Mouse (Mus musculus) kidney, postnatal 25 days (tissue): ENCODE results near the gene Cldn14.
A peak's percentile ranks its signal among the peaks of the same experiment; 100 is the strongest.
"Not testable (repeated sequence)": the region's sequence is repeated elsewhere in the genome, so short reads cannot be mapped to it uniquely, and the experiment has no call there.

Source experiments
- DNase-seq, 2 experiments: peaks; one replicate each; pipeline ENCODE4 v3.0.0; 2021; ENCODE audit warnings: mixed read lengths in 2 of 2

Gene Cldn14

DNA sequence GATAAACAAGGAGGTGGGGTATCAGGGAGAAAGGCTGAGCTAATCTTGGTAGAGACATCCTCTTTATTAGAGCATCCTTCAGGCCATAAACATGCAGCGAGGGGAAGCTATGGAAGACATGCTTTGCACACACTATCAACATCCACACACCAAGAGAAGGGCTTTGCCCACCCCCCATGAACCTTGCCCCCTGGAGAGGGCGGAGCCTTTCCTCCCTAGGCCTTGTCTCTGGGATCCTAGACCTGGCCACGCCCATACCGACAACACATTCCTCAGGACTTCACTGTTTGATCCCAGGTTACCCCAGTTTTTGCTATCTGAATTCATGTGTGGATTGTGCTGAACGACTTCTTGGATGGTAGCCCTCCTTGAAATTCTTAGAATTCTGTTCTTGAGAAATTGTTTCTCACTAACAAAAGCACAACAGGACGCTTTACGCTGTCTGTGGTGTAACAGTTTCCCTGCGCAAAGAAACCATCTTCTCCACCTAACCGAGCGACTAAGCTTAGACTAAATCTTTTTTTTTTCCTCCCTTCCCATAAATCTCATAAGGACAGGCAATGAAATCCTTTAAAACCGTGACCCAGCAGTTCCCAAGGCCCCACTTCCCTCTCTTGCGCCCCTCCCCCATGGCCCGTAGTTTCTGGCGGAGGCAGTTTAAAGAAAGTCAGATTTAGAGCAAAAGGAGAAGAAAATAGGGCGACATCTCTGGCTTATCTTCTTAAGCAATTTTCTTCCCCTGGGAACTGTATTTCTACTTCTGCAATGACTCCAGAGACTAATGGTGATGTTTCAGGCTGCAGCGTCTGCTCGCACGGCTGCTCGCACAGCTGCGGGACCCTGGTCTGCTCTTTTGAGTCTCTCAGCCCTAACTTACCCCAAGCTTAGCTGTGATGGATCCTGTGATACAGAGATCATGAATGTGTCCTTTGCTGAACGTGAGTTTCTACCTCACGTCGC is 1.7 kb downstream of the Cldn14 start:
- peak in 1 of 2 experiments; percentile 7 for DNase-seq

DNA sequence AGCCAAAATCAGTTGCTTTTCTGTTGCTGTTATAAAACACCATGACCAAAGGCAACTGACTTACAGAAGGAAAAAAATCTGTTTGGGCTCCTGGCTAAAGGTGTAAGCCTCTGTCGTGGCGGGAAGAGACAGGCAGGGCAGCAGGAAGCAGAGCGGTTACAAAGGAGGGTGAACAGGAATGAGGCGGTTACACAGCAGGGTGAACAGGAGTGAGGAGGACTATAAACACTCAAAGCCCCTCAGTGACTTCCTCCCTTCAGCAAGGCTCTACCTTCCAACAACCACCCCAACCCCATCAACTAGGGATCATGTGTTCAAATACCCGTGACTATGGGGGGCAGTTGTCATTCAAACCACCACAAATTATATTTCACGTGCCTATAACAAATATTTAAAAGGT is 5.2 kb downstream of the Cldn14 start:
- DNase-seq: no peak

DNA sequence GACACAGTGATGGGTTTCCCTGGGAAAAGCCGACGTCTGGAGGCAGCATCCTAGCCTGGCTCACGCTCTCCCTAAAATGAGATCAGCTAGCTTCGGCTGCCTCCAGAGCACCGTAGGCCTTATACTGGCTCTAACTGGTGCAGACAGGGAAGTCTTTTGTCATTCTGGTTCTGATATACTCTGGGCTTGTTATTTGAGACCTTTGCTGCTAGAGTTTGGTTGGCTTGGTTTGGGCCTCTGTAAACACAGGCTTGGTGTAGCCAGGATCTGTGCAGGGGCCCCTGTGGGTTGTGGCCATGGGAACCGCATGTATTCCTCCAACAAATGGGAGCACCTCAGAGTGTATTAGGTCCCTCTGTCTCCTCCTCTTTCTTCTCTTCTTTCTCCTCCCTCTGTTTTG is 7.3 kb downstream of the Cldn14 start:
- no peak for DNase-seq

DNA sequence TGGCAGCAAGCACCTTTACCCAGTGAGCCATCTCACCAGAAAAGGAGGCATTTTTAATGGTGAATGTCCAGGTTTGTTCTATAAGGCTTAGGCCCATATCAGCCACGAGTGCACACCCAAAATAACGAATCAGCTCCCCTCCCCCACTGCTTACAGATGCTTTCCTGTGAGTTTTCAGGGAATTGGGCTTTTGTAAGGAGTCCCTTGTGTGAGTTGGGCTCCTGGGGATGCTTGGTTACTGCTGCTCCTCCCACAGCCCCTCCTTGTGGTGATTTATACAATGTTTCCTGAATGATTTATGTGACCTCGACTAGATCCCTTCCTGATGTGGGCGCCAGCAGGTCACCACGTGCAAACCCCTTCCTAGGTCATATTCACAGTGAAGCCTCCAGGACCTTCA is 9.7 kb downstream of the Cldn14 start:
- no peak for DNase-seq

DNA sequence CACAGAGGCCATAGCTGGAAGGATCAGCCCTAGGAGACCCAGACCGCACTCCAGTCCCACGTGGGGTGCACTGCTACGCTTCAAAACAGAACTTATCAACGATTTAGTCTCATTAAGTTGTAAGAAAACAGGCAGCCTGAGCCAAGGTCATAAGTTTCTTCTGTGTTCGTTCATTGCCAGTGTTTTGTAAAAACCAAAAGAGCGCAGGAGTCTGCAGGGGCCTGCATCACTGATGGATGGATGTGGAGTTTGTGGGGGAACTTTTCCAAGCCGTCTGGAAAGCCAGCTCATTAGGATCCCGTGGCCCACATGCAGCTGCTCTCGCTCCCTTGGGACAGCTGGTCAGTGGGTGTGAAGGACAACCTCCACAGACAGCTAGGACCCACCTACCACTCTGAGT is 25.1 kb downstream of the Cldn14 start:
- DNase-seq: no peak

- DNase-seq: no peak
Observed at GRCm38 (mm10) chr16:93982341-93982740, 26.3 kb downstream of the Cldn14 start.

DNA sequence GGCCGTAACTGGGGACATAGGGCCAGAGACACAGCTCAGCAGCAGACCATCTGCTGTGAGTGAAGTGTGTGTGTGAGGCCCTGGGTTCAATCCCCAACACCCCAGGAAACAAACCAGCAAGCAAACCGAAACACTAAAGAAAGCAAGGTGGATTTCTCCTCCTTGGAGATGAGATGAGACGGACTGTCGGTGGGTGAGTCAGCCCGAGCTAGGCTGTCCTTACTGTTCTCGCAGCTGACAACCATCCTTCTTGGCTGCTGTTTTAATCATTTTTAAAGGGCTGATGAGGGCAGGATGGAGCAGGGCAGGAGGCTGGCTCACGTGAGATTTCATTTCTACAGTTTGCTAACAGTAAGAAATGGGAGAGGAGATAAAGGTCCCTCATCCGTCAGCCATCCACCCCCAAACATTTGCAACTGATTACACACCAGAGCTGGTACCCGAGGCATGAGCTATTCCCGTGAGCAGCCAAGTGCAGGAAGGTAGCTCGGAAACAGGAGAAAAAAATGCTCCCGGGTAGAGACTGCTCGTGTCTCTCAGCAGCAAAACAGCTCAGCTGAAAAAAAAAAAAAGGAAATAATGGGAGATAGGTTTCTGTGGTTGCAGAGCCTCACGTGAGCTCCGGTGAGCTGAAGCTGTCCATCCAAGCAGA is 27.3 kb downstream of the Cldn14 start:
- DNase-seq: no peak

DNA sequence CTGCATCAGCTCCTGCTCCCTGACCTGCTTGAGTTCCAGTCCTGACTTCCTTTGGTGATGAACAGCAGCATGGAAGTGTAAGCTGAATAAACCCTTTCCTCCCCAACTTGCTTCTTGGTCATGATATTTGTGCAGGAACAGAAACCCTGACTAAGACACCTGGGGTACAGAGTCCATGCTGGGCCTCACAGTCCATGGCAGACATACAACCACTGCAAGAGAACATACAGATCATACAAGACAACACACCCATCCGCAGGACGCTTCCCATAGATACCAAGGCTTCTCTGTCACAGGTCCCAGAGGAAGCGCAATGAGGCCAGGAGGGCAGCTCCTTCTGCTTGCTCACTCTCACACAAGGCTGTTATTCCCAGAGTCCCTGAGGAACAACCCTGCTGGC is 28.3 kb downstream of the Cldn14 start:
- not testable (repeated sequence) for DNase-seq

DNA sequence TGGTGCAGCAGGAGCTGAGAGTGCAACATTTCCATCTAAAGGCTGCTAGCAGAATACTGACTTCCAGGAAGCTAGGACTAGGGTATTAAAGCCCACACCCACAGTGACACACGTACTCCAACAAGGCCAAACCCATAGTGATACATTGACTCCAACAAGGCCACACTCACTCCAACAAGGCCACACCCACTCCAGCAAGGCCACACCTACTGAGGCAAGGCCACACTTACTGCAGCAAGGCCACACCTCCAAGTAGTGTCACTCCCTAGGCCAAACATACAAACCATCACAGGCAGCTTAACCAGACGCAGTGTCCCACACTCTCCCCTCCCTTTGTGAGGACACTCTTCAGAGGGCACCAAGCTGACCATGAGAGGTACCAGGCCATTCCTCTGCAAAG is 29.3 kb downstream of the Cldn14 start:
- no peak for DNase-seq

GRCm38 (mm10) chr16:93977587-93977986 is 31.1 kb downstream of the Cldn14 start:
- DNase-seq: no peak

DNA sequence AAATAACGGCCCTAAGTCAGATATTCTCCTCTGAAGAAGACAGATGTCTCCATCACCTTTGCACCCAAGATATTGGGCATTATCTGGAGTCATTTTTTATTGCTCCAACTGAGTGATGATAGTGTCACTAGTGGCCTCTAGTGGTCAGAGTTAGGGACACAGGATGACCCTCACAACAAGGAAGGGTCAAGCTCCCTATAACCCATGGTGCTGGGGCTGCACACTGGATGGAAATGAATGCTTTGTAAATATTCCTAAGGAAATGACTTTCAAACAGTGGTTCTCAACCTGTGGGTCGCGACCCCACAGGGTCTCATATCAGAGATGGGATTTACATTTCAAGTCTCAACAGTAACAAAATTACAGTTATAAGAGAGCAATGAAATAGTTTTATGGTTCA is 31.7 kb downstream of the Cldn14 start:
- peak in 1 of 2 experiments; percentile 40 for DNase-seq

GRCm38 (mm10) chr16:93975430-93975829 is 33.2 kb downstream of the Cldn14 start:
- no peak for DNase-seq

GRCm38 (mm10) chr16:93974278-93974677 is 34.4 kb downstream of the Cldn14 start:
- DNase-seq: no peak

DNA sequence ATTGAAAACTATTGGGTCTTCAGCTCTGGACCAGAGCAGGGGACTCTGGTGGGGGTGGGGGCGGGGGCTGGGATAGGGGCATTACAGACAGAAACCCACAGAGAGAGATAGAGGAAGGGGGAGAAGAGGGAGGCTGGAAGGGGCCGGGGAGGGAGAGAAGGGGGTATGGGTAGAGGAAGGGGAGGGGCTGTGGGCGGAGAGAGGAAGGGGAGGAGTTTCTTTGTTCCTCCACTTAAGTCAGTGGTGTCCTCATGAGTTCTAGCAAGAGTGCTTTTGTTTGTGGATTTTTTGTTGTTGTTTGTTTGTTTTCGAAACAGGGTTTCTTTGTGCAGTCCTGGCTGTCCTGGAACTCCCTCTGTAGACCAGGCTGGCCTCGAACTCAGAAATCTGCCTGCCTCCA is 35.1 kb downstream of the Cldn14 start:
- no peak for DNase-seq

GRCm38 (mm10) chr16:93973123-93973522 is 35.5 kb downstream of the Cldn14 start:
- peak in 1 of 2 experiments; percentile 4 for DNase-seq

DNA sequence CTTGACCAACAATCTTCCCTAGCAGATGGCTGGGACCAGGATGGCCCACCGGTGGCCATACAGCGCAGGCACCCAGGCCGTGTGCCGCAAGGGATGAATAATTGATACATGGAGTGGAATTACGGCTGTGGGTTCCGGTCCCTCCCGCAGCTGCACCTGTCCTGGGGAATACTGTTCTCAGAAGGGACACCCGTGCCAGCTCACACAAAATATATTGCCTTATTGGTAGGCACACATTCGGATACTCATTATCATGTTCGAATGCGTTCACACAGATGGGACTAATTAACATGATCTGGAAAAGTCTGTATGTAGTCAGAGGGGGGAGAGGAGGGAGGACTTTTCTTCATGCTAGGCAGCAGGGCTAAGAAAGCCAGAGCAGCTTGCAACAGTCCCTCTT is 37.6 kb downstream of the Cldn14 start:
- no peak for DNase-seq

GRCm38 (mm10) chr16:93967893-93968292 is 40.7 kb downstream of the Cldn14 start:
- no peak for DNase-seq

DNA sequence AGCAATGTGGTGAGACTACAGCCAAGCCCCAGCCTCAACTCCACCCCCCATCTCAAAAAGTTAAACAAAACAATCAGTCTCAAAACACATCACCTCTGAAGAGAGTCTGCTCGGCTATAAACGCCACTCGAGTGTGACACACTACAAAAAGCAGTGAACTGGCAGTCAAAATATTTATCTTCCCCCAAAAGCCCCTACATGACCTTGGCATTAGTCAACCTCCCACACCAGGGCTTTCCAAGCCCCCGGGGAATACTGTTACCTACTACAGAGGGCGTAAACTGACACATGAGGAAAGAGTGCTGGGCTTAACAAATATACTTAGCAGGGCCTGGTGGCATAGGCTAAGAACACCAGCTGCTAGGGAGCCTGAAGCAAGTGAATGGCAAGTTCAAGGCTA is 46.4 kb downstream of the Cldn14 start:
- no peak for DNase-seq

- no peak for DNase-seq
Observed at GRCm38 (mm10) chr16:93961099-93961646, 47.5 kb downstream of the Cldn14 start.

GRCm38 (mm10) chr16:93960495-93960894 is 48.1 kb downstream of the Cldn14 start:
- DNase-seq: no peak

GRCm38 (mm10) chr16:93957402-93957801 is 51.2 kb downstream of the Cldn14 start:
- peak in 1 of 2 experiments; percentile 18 for DNase-seq

- no peak for DNase-seq
Observed at GRCm38 (mm10) chr16:93956986-93957385, 51.7 kb downstream of the Cldn14 start.

DNA sequence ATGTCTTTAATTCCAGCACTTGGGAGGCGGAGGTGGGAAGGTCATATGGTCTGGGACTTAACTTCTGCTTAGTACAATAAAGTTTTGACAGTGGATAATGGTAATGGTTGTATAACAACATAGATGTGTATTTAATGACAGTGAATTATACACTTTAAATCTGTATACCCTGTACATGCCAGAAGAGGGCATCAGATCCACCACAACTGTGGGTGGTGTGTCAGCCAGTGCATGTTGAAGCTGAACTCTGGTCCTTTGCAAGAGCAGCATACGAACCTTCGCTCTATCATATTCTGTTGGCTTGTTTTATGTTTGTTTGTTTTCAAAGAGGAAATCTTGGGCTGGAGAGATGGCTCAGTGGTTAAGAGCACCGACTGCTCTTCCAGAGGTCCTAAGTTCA is 61.2 kb downstream of the Cldn14 start:
- DNase-seq: no peak

- no peak for DNase-seq
Observed at GRCm38 (mm10) chr16:93944301-93944700, 64.3 kb downstream of the Cldn14 start.
